Mouse (Mus musculus): ENCODE data around the gene Polr3b.

- TF ChIP-seq EP300 (IDR thresholded peaks at IDR 0.05; ENCODE audit: low read depth) = no peak
- no peak for TF ChIP-seq CTCF (IDR thresholded peaks at IDR 0.05; ENCODE audit: low read depth)
Observed at GRCm38 (mm10) chr10:84646506-84647102, 24.5 kb downstream of the Polr3b start.

Measured in liver, postnatal 0 days (tissue).